Mouse (Mus musculus): ENCODE results near the gene Ppp4r3a.

The Ppp4r3a gene

GRCm38 (mm10) chr12:100993146-100993545 lies 90.4 kb downstream of the Ppp4r3a start:
- DNase-seq (ENCODE audit: low spot score) = no peak

- DNase-seq (ENCODE audit: low spot score) = no peak
Measured at GRCm38 (mm10) chr12:100992505-100992904, 91.0 kb downstream of the Ppp4r3a start.

GRCm38 (mm10) chr12:100991119-100991518 lies 92.4 kb downstream of the Ppp4r3a start:
- DNase-seq (ENCODE audit: low spot score) = no peak

- DNase-seq (ENCODE audit: low spot score) = no peak
Measured at GRCm38 (mm10) chr12:100990291-100990690, 93.2 kb downstream of the Ppp4r3a start.

- DNase-seq (ENCODE audit: low spot score) = no peak
Measured at GRCm38 (mm10) chr12:100989780-100990288, 93.7 kb downstream of the Ppp4r3a start.

Data from testis, postnatal 10 days (tissue).